In genomic region chr6:146640991-146641390, GRCm38 (mm10) we compare ENCODE assay signal across 22 mouse cellular contexts. TPM values are rescaled to one million over a fixed set of nuclear protein-coding genes. Genes with fewer than 3 reads are reported as not detected.
A peak's percentile ranks its signal among the peaks of the same experiment; 100 is the strongest.
DNase-seq lines count a peak whose midpoint lies in the region; ATAC-seq and TF ChIP-seq lines count a peak whose summit lies in the region.
"Had no signal": no experiment of that assay in that cellular context is flagged by ENCODE, and none has a peak within 500 bp of the region (broad histone marks: within the 10 kb centered on the region; RNA-seq: fewer than 3 reads in every experiment).

No protein-coding gene starts in this region.

- peaks cover 4% of the 10 kb centered on the region; the same call in 1 of the 2 replicates for H3K4me1 ChIP-seq in intestine, postnatal 0 days (replicated peaks; ENCODE audit: control insufficient read depth, insufficient read depth, low read length)
- H3K4me1 ChIP-seq in intestine, embryonic 16.5 days (ENCODE audit: control insufficient read depth, insufficient read depth, low read length) = peaks cover 9% of the 10 kb centered on the region
- H3K4me1 ChIP-seq in liver, adult 2 months (ENCODE audit: control insufficient read depth, insufficient read depth, low read length) = peaks cover 9% of the 10 kb centered on the region
- peaks cover 39% of the 10 kb centered on the region for H3K4me1 ChIP-seq in liver, embryonic 13.5 days (replicated peaks)
- peaks cover 28% of the 10 kb centered on the region for H3K4me1 ChIP-seq in liver, postnatal 0 days (ENCODE audit: insufficient read depth)

- H3K9ac ChIP-seq in intestine, postnatal 0 days (ENCODE audit: low read depth, low read length) = no peak overlapping the region
- H3K9ac ChIP-seq in intestine, embryonic 16.5 days (ENCODE audit: low read depth, low read length) = no peak overlapping the region
- peak overlapping the region; percentile 47 for H3K9ac ChIP-seq in liver, adult 2 months (ENCODE audit: low read depth, low read length)
- peak overlapping the region; percentile 77 for H3K9ac ChIP-seq in liver, embryonic 13.5 days
- H3K9ac ChIP-seq in liver, postnatal 0 days (replicated peaks) = no peak overlapping the region
- H3K9ac ChIP-seq: embryonic facial prominence, embryonic 15.5 days; forebrain, embryonic 15.5 days; heart, embryonic 15.5 days; hindbrain, embryonic 13.5 days had no signal

- H3K27me3 ChIP-seq in intestine, postnatal 0 days (replicated peaks; ENCODE audit: control insufficient read depth, insufficient read depth, low read length) = no peaks in the 10 kb centered on the region
- H3K27me3 ChIP-seq in intestine, embryonic 16.5 days (replicated peaks; ENCODE audit: control insufficient read depth, insufficient read depth, low read length) = no peaks in the 10 kb centered on the region
- H3K27me3 ChIP-seq in liver, adult 2 months (ENCODE audit: control insufficient read depth, insufficient read depth, low read length) = no peaks in the 10 kb centered on the region
- no peaks in the 10 kb centered on the region for H3K27me3 ChIP-seq in liver, embryonic 13.5 days
- no peaks in the 10 kb centered on the region for H3K27me3 ChIP-seq in liver, postnatal 0 days (ENCODE audit: insufficient read depth, low read length)
- H3K27me3 ChIP-seq: embryonic facial prominence, embryonic 15.5 days; forebrain, embryonic 15.5 days; heart, embryonic 15.5 days; hindbrain, embryonic 13.5 days had no signal

- H3K27ac ChIP-seq in intestine, postnatal 0 days (ENCODE audit: low read depth, low read length) = no peak overlapping the region
- no peak overlapping the region for H3K27ac ChIP-seq in intestine, embryonic 16.5 days (ENCODE audit: low read length)
- H3K27ac ChIP-seq in liver, adult 2 months (replicated peaks; ENCODE audit: insufficient read depth, low read depth, low read length) = peak overlapping the region; percentile 70
- peak overlapping the region; percentile 80 for H3K27ac ChIP-seq in liver, embryonic 13.5 days
- H3K27ac ChIP-seq in liver, postnatal 0 days (ENCODE audit: low read depth) = peak overlapping the region; percentile 94
- H3K27ac ChIP-seq in gastrocnemius, adult 2 months = no peak overlapping the region
- H3K27ac ChIP-seq: embryonic facial prominence, embryonic 15.5 days; forebrain, embryonic 15.5 days; heart, embryonic 15.5 days; hindbrain, embryonic 13.5 days had no signal

- peak; percentile 91 for DNase-seq in liver, adult 2 months (ENCODE audit: extremely low read depth, low read depth, low spot score)
- no peak for DNase-seq in liver
- DNase-seq in liver, embryonic 13.5 days = no peak
- no peak for DNase-seq in liver, postnatal 0 days
- DNase-seq in gastrocnemius, adult 2 months = no peak
- no peak for DNase-seq in cerebellum, postnatal 4 days (ENCODE audit: low spot score in 2 of 2)
- DNase-seq: adrenal gland, postnatal 10 days; B cell, adult 2 months; cerebellum, adult 18-20 months; embryo, embryonic 11 days; gastrocnemius, postnatal 10 days; heart, adult 18-20 months; heart, postnatal 14 days had no signal

- 0 out of 2 replicates have a peak overlapping the region, but pooled peaks have one; percentile 9 for H3K4me2 ChIP-seq in intestine, postnatal 0 days (replicated peaks; ENCODE audit: low read depth)
- H3K4me2 ChIP-seq in intestine, embryonic 16.5 days (ENCODE audit: low read depth, low read length) = no peak overlapping the region
- H3K4me2 ChIP-seq in liver, embryonic 13.5 days = peak overlapping the region; percentile 78; the same call in 1 of the 2 replicates
- no peak overlapping the region for H3K4me2 ChIP-seq in liver, postnatal 0 days (ENCODE audit: low read depth, low read length)
- H3K4me2 ChIP-seq: embryonic facial prominence, embryonic 15.5 days; hindbrain, embryonic 13.5 days had no signal

- no peak for ATAC-seq in intestine, postnatal 0 days
- ATAC-seq in intestine, embryonic 16.5 days = no peak
- ATAC-seq in liver, embryonic 13.5 days (ENCODE audit: low read depth) = no peak
- no peak for ATAC-seq in liver, postnatal 0 days
- ATAC-seq: CD4-positive, CD25-positive, alpha-beta regulatory T cell, adult 4 months had no signal

- 47% methylated on average over 6 of the region's 6 CpGs for WGBS in intestine, postnatal 0 days
- WGBS in intestine, embryonic 16.5 days = 69% methylated on average over 6 of the region's 6 CpGs
- 16% methylated on average over 6 of the region's 6 CpGs for WGBS in liver, adult 2 months
- 61% methylated on average over 6 of the region's 6 CpGs for WGBS in liver, embryonic 13.5 days (ENCODE audit: insufficient replicate concordance)
- 52% methylated on average over 6 of the region's 6 CpGs for WGBS in liver, postnatal 0 days (ENCODE audit: insufficient replicate concordance)

- TF ChIP-seq CTCF in intestine, postnatal 0 days (IDR thresholded peaks at IDR 0.05; ENCODE audit: low read depth) = no peak
- no peak for TF ChIP-seq CTCF in liver, adult 2 months (IDR thresholded peaks at IDR 0.05; ENCODE audit: low read depth, low read length)
- no peak for TF ChIP-seq CTCF in liver, postnatal 0 days (IDR thresholded peaks at IDR 0.05; ENCODE audit: low read depth)
- no peak for TF ChIP-seq CTCF in gastrocnemius, adult 2 months (IDR thresholded peaks at IDR 0.05)

- H3K4me3 ChIP-seq in intestine, postnatal 0 days (ENCODE audit: low read depth, low read length) = no peak overlapping the region
- no peak overlapping the region for H3K4me3 ChIP-seq in intestine, embryonic 16.5 days (ENCODE audit: low read length)
- H3K4me3 ChIP-seq in liver, adult 2 months (ENCODE audit: insufficient read depth, low read depth, low read length) = no peak overlapping the region
- no peak overlapping the region for H3K4me3 ChIP-seq in liver, embryonic 13.5 days (replicated peaks)
- H3K4me3 ChIP-seq in liver, postnatal 0 days (ENCODE audit: low read depth, low read length) = no peak overlapping the region
- no peak overlapping the region for H3K4me3 ChIP-seq in gastrocnemius, adult 2 months
- H3K4me3 ChIP-seq: embryonic facial prominence, embryonic 15.5 days; forebrain, embryonic 10.5 days had no signal

- intact Hi-C loops in gastrocnemius, adult 2 months (cut with DNase I) = no loop called here

- no peaks in the 10 kb centered on the region for H3K9me3 ChIP-seq in intestine, postnatal 0 days (ENCODE audit: control insufficient read depth)
- no peaks in the 10 kb centered on the region for H3K9me3 ChIP-seq in intestine, embryonic 16.5 days (ENCODE audit: control insufficient read depth, low read length)
- no peaks in the 10 kb centered on the region for H3K9me3 ChIP-seq in liver, embryonic 13.5 days (replicated peaks)
- no peaks in the 10 kb centered on the region for H3K9me3 ChIP-seq in liver, postnatal 0 days (ENCODE audit: low read length)
- H3K9me3 ChIP-seq: embryonic facial prominence, embryonic 15.5 days; forebrain, embryonic 10.5 days; forebrain, embryonic 15.5 days; G1E; heart, embryonic 15.5 days; hindbrain, embryonic 13.5 days had no signal

- H3K36me3 ChIP-seq in intestine, postnatal 0 days (ENCODE audit: control insufficient read depth, insufficient read depth) = no peaks in the 10 kb centered on the region
- no peaks in the 10 kb centered on the region for H3K36me3 ChIP-seq in intestine, embryonic 16.5 days (ENCODE audit: control insufficient read depth, insufficient read depth, low read length)
- no peaks in the 10 kb centered on the region for H3K36me3 ChIP-seq in liver, adult 2 months (ENCODE audit: control insufficient read depth, insufficient read depth, low read length)
- no peaks in the 10 kb centered on the region for H3K36me3 ChIP-seq in liver, embryonic 13.5 days
- H3K36me3 ChIP-seq in liver, postnatal 0 days (replicated peaks; ENCODE audit: insufficient read depth, low read length) = no peaks in the 10 kb centered on the region
- H3K36me3 ChIP-seq: embryonic facial prominence, embryonic 15.5 days; forebrain, embryonic 10.5 days; forebrain, embryonic 15.5 days; heart, embryonic 15.5 days; hindbrain, embryonic 13.5 days had no signal

- H3K79me2 ChIP-seq in liver, adult 2 months (ENCODE audit: control insufficient read depth, insufficient read depth, low read length) = no peaks in the 10 kb centered on the region; the same call in 1 of the 2 replicates

- no peak for TF ChIP-seq EP300 in liver, postnatal 0 days (IDR thresholded peaks at IDR 0.05; ENCODE audit: low read depth)

- TF ChIP-seq POLR2A in liver, adult 2 months (IDR thresholded peaks at IDR 0.05; ENCODE audit: extremely low read depth, insufficient read depth, low read length) = no peak

RNA-seq across cellular contexts. Expression of gene Med21, which starts 1.4 kb away (rescaled TPM):
- 87.5 and 87.6 TPM in 2 replicates for polyA plus RNA-seq in intestine, postnatal 0 days (2015; fragmentation: Nextera tagmentation; extraction: Ambion mirVana)
- 105 and 110 TPM in 2 replicates for polyA plus RNA-seq in intestine, embryonic 16.5 days (2015; fragmentation: Nextera tagmentation; extraction: Ambion mirVana)
- 42.9 and 56.4 TPM in 2 replicates for total RNA-seq in liver, adult 2 months (2014; rRNA removed)
- 20.9 and 35.0 TPM in 2 replicates for polyA plus RNA-seq in liver, adult 2 months (2012; rRNA removed)
- polyA plus RNA-seq in liver, embryonic 13.5 days (2015; fragmentation: Nextera tagmentation; extraction: Ambion mirVana) = 68.3 and 74.2 TPM in 2 replicates
- polyA plus RNA-seq in liver, postnatal 0 days (2015; fragmentation: Nextera tagmentation; extraction: Ambion mirVana) = 52.2 and 53.8 TPM in 2 replicates
- total RNA-seq in gastrocnemius, adult 2 months (2021) = 10 to 100 TPM; 35.7 to 44.7 TPM

RNA-seq across cellular contexts. Expression of gene Tm7sf3, which starts 1.6 kb away (rescaled TPM):
- 58.7 and 61.9 TPM in 2 replicates for polyA plus RNA-seq in intestine, postnatal 0 days (2015; fragmentation: Nextera tagmentation; extraction: Ambion mirVana)
- polyA plus RNA-seq in intestine, embryonic 16.5 days (2015; fragmentation: Nextera tagmentation; extraction: Ambion mirVana) = 33.2 and 36.7 TPM in 2 replicates
- 48.5 and 54.2 TPM in 2 replicates for total RNA-seq in liver, adult 2 months (2014; rRNA removed)
- 21.8 and 26.2 TPM in 2 replicates for polyA plus RNA-seq in liver, adult 2 months (2012; rRNA removed)
- 32.7 and 36.3 TPM in 2 replicates for polyA plus RNA-seq in liver, embryonic 13.5 days (2015; fragmentation: Nextera tagmentation; extraction: Ambion mirVana)
- 19.7 and 21.2 TPM in 2 replicates for polyA plus RNA-seq in liver, postnatal 0 days (2015; fragmentation: Nextera tagmentation; extraction: Ambion mirVana)
- 1 to 10 TPM; 5.7 to 7.8 TPM for total RNA-seq in gastrocnemius, adult 2 months (2021)

Comparison
In these comparisons a context has a peak if more than half of its experiments do, and no peak if none do; other contexts are left out.
1. H3K4me2 ChIP-seq: peak in intestine, postnatal 0 days (single experiment) and liver, embryonic 13.5 days (single experiment); none in intestine, embryonic 16.5 days (single experiment) and liver, postnatal 0 days (single experiment).
2. H3K9ac ChIP-seq: peak in liver, adult 2 months (single experiment) and liver, embryonic 13.5 days (single experiment); none in intestine, postnatal 0 days (single experiment), intestine, embryonic 16.5 days (single experiment) and liver, postnatal 0 days (single experiment).
3. H3K27ac ChIP-seq: peak in liver, adult 2 months (single experiment), liver, embryonic 13.5 days (single experiment) and liver, postnatal 0 days (single experiment); none in intestine, postnatal 0 days (single experiment), intestine, embryonic 16.5 days (single experiment) and gastrocnemius, adult 2 months (single experiment).